Mouse (Mus musculus): ENCODE results near the gene Pigm. TPM values are rescaled to one million over a fixed set of nuclear protein-coding genes. Genes with fewer than 3 reads are reported as not detected.

Gene Pigm
- total RNA-seq, 2 experiments from 2014 or later: 3.3 to 4.0 TPM

Other genes starting within 250 kb of the Pigm start
- 10 to 100 TPM; 73.9 to 77.5 TPM for gene Pex19, start 249.8 kb upstream of the Pigm start, total RNA-seq (2021)
- 100 to 1,000 TPM; 165 to 181 TPM for gene Dcaf8, start 228.5 kb upstream of the Pigm start, total RNA-seq (2021)
- 10 to 100 TPM; 22.5 to 28.4 TPM for gene Pea15a, start 169.7 kb upstream of the Pigm start, total RNA-seq (2021)
- gene Casq1, start 156.7 kb upstream of the Pigm start, total RNA-seq (2021): 1,000 to 10,000 TPM; 4,749 to 5,131 TPM
- under 1 TPM; 0.51 to 0.72 TPM for gene Atp1a4, start 118.1 kb upstream of the Pigm start, total RNA-seq (2021)
- 1 to 10 TPM; 8.4 to 9.8 TPM for gene Igsf8, start 114.9 kb upstream of the Pigm start, total RNA-seq (2021)
- 1,000 to 10,000 TPM in 1 of 2 experiments, 100 to 1,000 TPM in 1; 930 to 1,020 TPM for gene Atp1a2, start 78.5 kb upstream of the Pigm start, total RNA-seq (2021)
- not detected for gene Kcnj9, start 47.2 kb upstream of the Pigm start, total RNA-seq (2021)
- gene Kcnj10, start 35.3 kb upstream of the Pigm start, total RNA-seq (2021): not detected
- under 1 TPM; 0.20 to 0.33 TPM for gene Slamf9, start 98.8 kb downstream of the Pigm start, total RNA-seq (2021)
- gene Igsf9, start 105.2 kb downstream of the Pigm start, total RNA-seq (2021): under 1 TPM; 0.36 to 0.59 TPM
- 10 to 100 TPM; 20.4 to 23.5 TPM for gene Tagln2, start 123.5 kb downstream of the Pigm start, total RNA-seq (2021)
- gene Cfap45, start 144.3 kb downstream of the Pigm start, total RNA-seq (2021): under 1 TPM in 1 of 2 experiments, not detected in 1; 0.33 TPM
- gene Vsig8, start 179.4 kb downstream of the Pigm start, total RNA-seq (2021): not detected
- not detected for gene Slamf8, start 214.0 kb downstream of the Pigm start, total RNA-seq (2021)
- not detected for gene Fcrl6, start 226.0 kb downstream of the Pigm start, total RNA-seq (2021)

Measured in gastrocnemius, postnatal 36 days (tissue).